Mouse (Mus musculus) megakaryocyte, embryonic 14.5 days (primary cell): ENCODE results near the gene Slc25a23.

Source experiments
- FLI1 ChIP-seq: IDR thresholded peaks from 2 replicates; pipeline ENCODE4 v1.6.1; 2012; ENCODE audit warnings: low read length, inconsistent platforms, mixed read lengths
- GATA1 ChIP-seq: IDR thresholded peaks from 3 replicates; pipeline ENCODE4 v1.6.1; 2012; ENCODE audit warnings: mixed read lengths, low read length, inconsistent platforms, borderline replicate concordance

DNA sequence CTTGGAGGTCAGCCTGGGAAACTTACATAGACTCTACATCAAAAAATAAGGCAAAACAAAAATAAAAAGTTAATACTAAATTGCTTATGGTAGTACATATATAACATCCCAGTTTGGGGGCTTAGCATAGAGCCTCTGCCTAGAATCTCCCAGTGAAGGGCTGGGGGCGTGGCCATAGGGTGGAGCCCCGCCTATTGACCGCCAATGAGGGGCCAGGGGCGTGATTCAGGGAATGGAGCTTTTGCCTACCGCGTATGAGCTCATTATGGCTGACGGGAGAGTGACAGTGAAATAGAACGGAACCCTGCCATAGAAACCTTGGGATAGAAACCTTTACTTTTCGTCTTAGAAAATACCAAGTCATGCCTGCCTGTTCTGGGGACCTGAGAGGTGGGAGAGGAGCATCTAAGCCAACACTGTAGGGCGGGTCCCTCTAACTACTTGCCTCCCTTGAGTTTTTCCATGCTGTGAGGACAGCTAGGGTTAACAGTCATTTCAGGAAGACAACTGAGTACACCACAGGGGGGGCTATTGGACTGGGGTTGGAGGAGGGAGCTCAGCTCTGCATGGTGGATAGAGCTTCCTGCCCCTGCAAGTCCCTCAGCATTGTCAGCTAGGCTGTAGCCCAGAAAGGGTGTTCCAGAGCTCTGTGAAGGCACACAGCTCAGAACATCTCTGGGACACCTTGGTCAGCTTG, 40.1 kb upstream of the Slc25a23 start:
- no peak for TF ChIP-seq GATA1
- TF ChIP-seq FLI1, result no peak; the same call in 1 of the 2 replicates
